Mouse (Mus musculus) liver, embryonic 14.5 days (tissue): ENCODE data around the gene Gal3st2. TPM values are rescaled to one million over a fixed set of nuclear protein-coding genes. Genes with fewer than 3 reads are reported as not detected.
"Not testable (repeated sequence)": the region's sequence is repeated elsewhere in the genome, so short reads cannot be mapped to it uniquely, and the experiment has no call there.

Experiments used
- ATAC-seq: fragments of 200-750 bp; cut with Nextera tagmentation; 2 replicates; pipeline ENCODE4 v1.8.0; 2017; ENCODE audit warnings: moderate number of reproducible peaks, mild to moderate bottlenecking, moderate library complexity; ENCODE audit not compliant: insufficient read depth
- DNase-seq, 3 experiments: peaks; one replicate each; pipeline ENCODE4 v3.0.0-alpha.2; 2012 to 2013; ENCODE audit warnings: low read depth in 3 of 3, low spot score in 3 of 3
- H3K27ac ChIP-seq: fragments of 300-500 bp; sonication (generic); 2 replicates; pipeline ENCODE4 v1.5.1; 2014; ENCODE audit warnings: moderate library complexity, mild to moderate bottlenecking, control low read depth, inconsistent platforms
- H3K27me3 ChIP-seq: fragments of 300-500 bp; sonication (generic); 2 replicates; pipeline ENCODE4 v1.6.1; 2014; ENCODE audit warnings: mild to moderate bottlenecking, low read length, moderate library complexity; ENCODE audit not compliant: control insufficient read depth, insufficient read depth
- H3K36me3 ChIP-seq: fragments of 300-500 bp; sonication (generic); replicated peaks from 2 replicates; pipeline ENCODE4 v1.6.1; 2014; ENCODE audit warnings: low read depth; ENCODE audit not compliant: control insufficient read depth, insufficient read depth
- H3K4me1 ChIP-seq, 2 experiments: fragments of 200-500 bp in 1 of 2; fragments of 300-500 bp in 1 of 2; sonication (generic) in 1 of 2; replicated peaks; 2 replicates each; pipeline ENCODE4 v1.6.1; 2012 to 2014; ENCODE audit warnings: antibody characterized with exemption in 1 of 2, inconsistent platforms in 1 of 2, low read length in 1 of 2; ENCODE audit not compliant: control insufficient read depth in 2 of 2, insufficient read depth in 2 of 2
- H3K4me2 ChIP-seq: fragments of 300-500 bp; sonication (generic); 2 replicates; pipeline ENCODE4 v1.6.1; 2014; ENCODE audit warnings: low read depth, mild to moderate bottlenecking, control low read depth, moderate library complexity
- H3K4me3 ChIP-seq, 2 experiments: fragments of 200-500 bp in 1 of 2; fragments of 300-500 bp in 1 of 2; sonication (generic) in 1 of 2; 2 replicates each; pipeline ENCODE4 v1.5.1; 2012 to 2014; ENCODE audit warnings: low read depth in 2 of 2, low read length in 2 of 2, mild to moderate bottlenecking in 2 of 2, control low read depth in 1 of 2, inconsistent platforms in 1 of 2, moderate library complexity in 1 of 2; ENCODE audit not compliant: insufficient read depth in 1 of 2
- H3K9ac ChIP-seq: fragments of 300-500 bp; sonication (generic); replicated peaks from 2 replicates; pipeline ENCODE4 v1.6.1; 2014; ENCODE audit warnings: mild to moderate bottlenecking, control low read depth, moderate library complexity
- H3K9me3 ChIP-seq: fragments of 300-500 bp; sonication (generic); 2 replicates; pipeline ENCODE4 v1.6.1; 2016; ENCODE audit warnings: low read length, mixed read lengths; ENCODE audit not compliant: control insufficient read depth
- CTCF ChIP-seq: IDR thresholded peaks from 2 replicates; pipeline ENCODE4 v1.5.1; 2016; ENCODE audit warnings: antibody characterized with exemption, low read depth, control low read depth
- EP300 ChIP-seq: IDR thresholded peaks from 2 replicates; pipeline ENCODE4 v1.6.1; 2016; ENCODE audit warnings: antibody characterized with exemption, low read depth
- WGBS: fragments of 180-500 bp; shearing (Covaris S2); extraction: QIAGEN DNeasy Blood & Tissue Kit; methylation state at CpG from one replicate; pipeline ENCODE4 v1.1.7; 2014; ENCODE audit not compliant: insufficient replicate concordance; 5-methylcytosine and 5-hydroxymethylcytosine counted together
- polyA plus RNA-seq, 2 experiments: library from polyadenylated mRNA; depleted of rRNA in 1 of 2; stranded (reverse) in 1 of 2; unstranded in 1 of 2; fragments of >200 nt; fragmentation: Nextera tagmentation in 1 of 2; extraction: Ambion mirVana in 1 of 2; gene quantifications; 2 replicates each; pipeline versions ENCODE4 v1.2.1 to v1.2.3; 2012 to 2014

The Gal3st2 gene
- polyA plus RNA-seq (2012; rRNA removed) (not detected in 2 replicates), polyA plus RNA-seq (2014; fragmentation: Nextera tagmentation; extraction: Ambion mirVana) (not detected in 2 replicates)

- not testable (repeated sequence) for H3K4me3 ChIP-seq, H3K36me3 ChIP-seq, H3K4me1 ChIP-seq, DNase-seq, ATAC-seq, H3K9ac ChIP-seq, H3K27ac ChIP-seq, H3K9me3 ChIP-seq, H3K27me3 ChIP-seq, H3K4me2 ChIP-seq
- 32% methylated on average over 2 of the region's 2 CpGs for WGBS
Observed at GRCm38 (mm10) chr1:93861048-93861447, at the start of gene Gal3st2. Gal3st2 (plus strand) TSS chr1:93861306.

- H3K9me3 ChIP-seq: no peaks in the 10 kb centered on the region
- 62% methylated on average over 8 of the region's 8 CpGs for WGBS
Observed at GRCm38 (mm10) chr1:93811495-93812039, 49.5 kb upstream of the Gal3st2 start.

GRCm38 (mm10) chr1:93817823-93818532 is 43.1 kb upstream of the Gal3st2 start:
- Histone ChIP-seq H3K4me3 (no peak overlapping the region), H3K9ac (no peak overlapping the region), H3K27ac (no peak overlapping the region), H3K4me2 (no peak overlapping the region), H3K27me3 (no peaks in the 10 kb centered on the region), H3K4me1 (no peaks in the 10 kb centered on the region), H3K9me3 (no peaks in the 10 kb centered on the region), H3K36me3 (peaks cover 56% of the 10 kb centered on the region)
- no peak for DNase-seq
- no peak for ATAC-seq
- 80% methylated on average over 8 of the region's 8 CpGs for WGBS
- no peak for TF ChIP-seq CTCF

More at GRCm38 (mm10) chr1:93811495-93812039, 49.5 kb upstream of the Gal3st2 start:
- no peak overlapping the region for H3K4me2 ChIP-seq
- no peak for TF ChIP-seq EP300
- TF ChIP-seq CTCF: no peak
- ATAC-seq: no peak
- DNase-seq: no peak
- H3K9ac ChIP-seq: no peak overlapping the region
- H3K27ac ChIP-seq: no peak overlapping the region
- peaks cover 65% of the 10 kb centered on the region for H3K36me3 ChIP-seq
- no peaks in the 10 kb centered on the region for H3K4me1 ChIP-seq
- no peaks in the 10 kb centered on the region for H3K27me3 ChIP-seq
- H3K4me3 ChIP-seq: no peak overlapping the region

GRCm38 (mm10) chr1:93818722-93819121 is 42.4 kb upstream of the Gal3st2 start:
- H3K36me3 ChIP-seq: peaks cover 48% of the 10 kb centered on the region
- TF ChIP-seq CTCF (no peak), EP300 (no peak)
- H3K9me3 ChIP-seq: no peaks in the 10 kb centered on the region
- H3K4me3 ChIP-seq: no peak overlapping the region
- no peak overlapping the region for H3K4me2 ChIP-seq
- H3K4me1 ChIP-seq: peaks cover 0 to under 1% of the 10 kb centered on the region in 2 experiments; a peak in 2 of 4 replicates
- ATAC-seq: no peak
- H3K27ac ChIP-seq: no peak overlapping the region
- H3K27me3 ChIP-seq: no peaks in the 10 kb centered on the region
- 81% methylated on average over 7 of the region's 7 CpGs for WGBS
- H3K9ac ChIP-seq: no peak overlapping the region
- no peak for DNase-seq

- peak overlapping the region; percentile 96 for H3K27ac ChIP-seq
- TF ChIP-seq EP300: no peak
- no peak for TF ChIP-seq CTCF
- no peak for DNase-seq
- peak overlapping the region; percentile 82 for H3K9ac ChIP-seq
- H3K4me1 ChIP-seq: peaks cover 13 to 17% of the 10 kb centered on the region in 2 experiments
- ATAC-seq: no peak
- H3K27me3 ChIP-seq: no peaks in the 10 kb centered on the region
- H3K4me2 ChIP-seq: peak overlapping the region; percentile 99
- H3K4me3 ChIP-seq: no peak overlapping the region
- 63% methylated on average over 3 of the region's 3 CpGs for WGBS
- H3K9me3 ChIP-seq: no peaks in the 10 kb centered on the region
- peaks cover 9% of the 10 kb centered on the region for H3K36me3 ChIP-seq
Observed at GRCm38 (mm10) chr1:93823796-93824495, 37.2 kb upstream of the Gal3st2 start.
